Mouse (Mus musculus) myocyte (in vitro differentiated cells): ENCODE data around the gene Smco3. TPM values are rescaled to one million over a fixed set of nuclear protein-coding genes. Genes with fewer than 3 reads are reported as not detected.

ENCODE experiments used
- H3K27me3 ChIP-seq: one replicate; pipeline ENCODE4 v1.6.1; 2011; ENCODE audit not compliant: control insufficient read depth, insufficient read depth, insufficient read length
- H3K36me3 ChIP-seq: one replicate; pipeline ENCODE4 v1.6.1; 2011; ENCODE audit not compliant: control insufficient read depth, insufficient read depth
- H3K4me2 ChIP-seq: one replicate; pipeline ENCODE4 v1.6.1; 2011; ENCODE audit warnings: low read depth, control low read depth
- H3K4me3 ChIP-seq: one replicate; pipeline ENCODE4 v1.5.1; 2011; ENCODE audit warnings: mild to moderate bottlenecking, control low read depth, moderate library complexity
- H3K79me2 ChIP-seq: one replicate; pipeline ENCODE4 v1.6.1; 2011; ENCODE audit not compliant: control insufficient read depth, insufficient read depth
- H3ac ChIP-seq: one replicate; pipeline ENCODE4 v1.6.1; 2011; ENCODE audit not compliant: control insufficient read depth, insufficient read length
- CEBPB ChIP-seq: IDR thresholded peaks from 2 replicates; pipeline ENCODE4 v1.6.1; 2011; ENCODE audit warnings: mild to moderate bottlenecking, moderate library complexity; ENCODE audit not compliant: poor library complexity, insufficient read depth, severe bottlenecking
- E2F4 ChIP-seq: IDR thresholded peaks from one replicate; pipeline ENCODE4 v1.6.1; 2011; ENCODE audit warnings: mild to moderate bottlenecking, control low read depth, moderate library complexity; ENCODE audit not compliant: insufficient read depth
- MAX ChIP-seq: IDR thresholded peaks from one replicate; pipeline ENCODE4 v1.6.1; 2011; ENCODE audit warnings: low read depth, mild to moderate bottlenecking, control low read depth
- MYOD1 ChIP-seq, 3 experiments: IDR thresholded peaks; one replicate each; pipeline ENCODE4 v1.6.1; 2011; ENCODE audit warnings: control low read depth in 2 of 3, low read depth in 2 of 3, mild to moderate bottlenecking in 2 of 3, moderate library complexity in 1 of 3; ENCODE audit not compliant: insufficient read length in 2 of 3, control insufficient read depth in 1 of 3
- MYOG ChIP-seq, 3 experiments: IDR thresholded peaks; one replicate each; pipeline ENCODE4 v1.6.1; 2011; ENCODE audit warnings: control low read depth in 2 of 3, low read depth in 2 of 3, mild to moderate bottlenecking in 2 of 3; ENCODE audit not compliant: insufficient read length in 2 of 3, control insufficient read depth in 1 of 3, insufficient read depth in 1 of 3
- POLR2A ChIP-seq: IDR thresholded peaks from one replicate; pipeline ENCODE4 v1.6.1; 2011; ENCODE audit warnings: low read depth, mild to moderate bottlenecking, control low read depth, moderate library complexity; ENCODE audit not compliant: insufficient read length
- POLR2AphosphoS2 ChIP-seq: IDR thresholded peaks from one replicate; pipeline ENCODE4 v1.6.1; 2011; ENCODE audit warnings: low read depth, control low read depth; ENCODE audit not compliant: insufficient read length
- REST ChIP-seq: IDR thresholded peaks from one replicate; pipeline ENCODE4 v1.6.1; 2011; ENCODE audit warnings: mild to moderate bottlenecking, control low read depth, moderate library complexity; ENCODE audit not compliant: insufficient read depth, insufficient read length
- SRF ChIP-seq: IDR thresholded peaks from one replicate; pipeline ENCODE4 v1.6.1; 2011; ENCODE audit warnings: low read depth; ENCODE audit not compliant: control insufficient read depth, insufficient read length
- TCF12 ChIP-seq: IDR thresholded peaks from one replicate; pipeline ENCODE4 v1.6.1; 2011; ENCODE audit warnings: mild to moderate bottlenecking, control low read depth; ENCODE audit not compliant: poor library complexity, insufficient read depth, severe bottlenecking
- TCF3 ChIP-seq: IDR thresholded peaks from one replicate; pipeline ENCODE4 v1.6.1; 2011; ENCODE audit warnings: low read depth, control low read depth; ENCODE audit not compliant: insufficient read length
- USF1 ChIP-seq: IDR thresholded peaks from one replicate; pipeline ENCODE4 v1.6.1; 2011; ENCODE audit warnings: low read depth, mild to moderate bottlenecking, control low read depth, moderate library complexity
- polyA plus RNA-seq: library from polyadenylated mRNA; unstranded; fragments of >200 nt; fragmentation: generic; extraction: Trizol; gene quantifications from one replicate; pipeline ENCODE4 v1.2.1, GENCODE M21; 2012; ENCODE audit warnings: missing spikeins

Smco3 gene
- polyA plus RNA-seq, 1 experiment = 0.12 TPM

GRCm38 (mm10) chr6:136852762-136853161 lies 17.5 kb upstream of the Smco3 start:
- Histone ChIP-seq H3K4me2 (no peak overlapping the region), H3ac (no peak overlapping the region)

GRCm38 (mm10) chr6:136852348-136852747 lies 17.1 kb upstream of the Smco3 start:
- no peaks in the 10 kb centered on the region for H3K79me2 ChIP-seq
- no peaks in the 10 kb centered on the region for H3K36me3 ChIP-seq
- H3K4me3 ChIP-seq = no peak overlapping the region
- H3K27me3 ChIP-seq = no peaks in the 10 kb centered on the region
- TF ChIP-seq REST (no peak), MAX (no peak), TCF3 (no peak), CEBPB (no peak), USF1 (no peak), POLR2A (no peak), SRF (no peak), POLR2AphosphoS2 (no peak), MYOG (IDR thresholded peaks at IDR 0.05; ENCODE audit: control insufficient read depth in 1 of 3, insufficient read depth in 1 of 3, insufficient read length in 2 of 3, low read depth in 2 of 3) (no peak), MYOD1 (IDR thresholded peaks at IDR 0.05; ENCODE audit: control insufficient read depth in 1 of 3, insufficient read length in 2 of 3, low read depth in 2 of 3) (no peak), TCF12 (no peak), E2F4 (no peak)
- no peak overlapping the region for H3K4me2 ChIP-seq
- no peak overlapping the region for H3ac ChIP-seq

More at GRCm38 (mm10) chr6:136852762-136853161, 17.5 kb upstream of the Smco3 start:
- no peaks in the 10 kb centered on the region for H3K79me2 ChIP-seq
- H3K27me3 ChIP-seq = no peaks in the 10 kb centered on the region
- no peaks in the 10 kb centered on the region for H3K36me3 ChIP-seq
- no peak overlapping the region for H3K4me3 ChIP-seq
- TF ChIP-seq MYOG (IDR thresholded peaks at IDR 0.05; ENCODE audit: control insufficient read depth in 1 of 3, insufficient read depth in 1 of 3, insufficient read length in 2 of 3, low read depth in 2 of 3) (no peak), TCF3 (no peak), MAX (no peak), USF1 (no peak), POLR2AphosphoS2 (no peak), MYOD1 (IDR thresholded peaks at IDR 0.05; ENCODE audit: control insufficient read depth in 1 of 3, insufficient read length in 2 of 3, low read depth in 2 of 3) (no peak), REST (no peak), TCF12 (no peak), CEBPB (no peak), POLR2A (no peak), SRF (no peak), E2F4 (no peak)

GRCm38 (mm10) chr6:136850267-136850666 lies 15.0 kb upstream of the Smco3 start:
- no peaks in the 10 kb centered on the region for H3K36me3 ChIP-seq
- H3ac ChIP-seq = no peak overlapping the region
- H3K27me3 ChIP-seq = no peaks in the 10 kb centered on the region
- TF ChIP-seq E2F4 = no peak
- no peak for TF ChIP-seq REST
- no peak for TF ChIP-seq MYOD1 (IDR thresholded peaks at IDR 0.05; ENCODE audit: control insufficient read depth in 1 of 3, insufficient read length in 2 of 3, low read depth in 2 of 3)
- TF ChIP-seq TCF12 = no peak
- TF ChIP-seq CEBPB = no peak
- no peak for TF ChIP-seq POLR2AphosphoS2
- TF ChIP-seq USF1 = no peak
- TF ChIP-seq TCF3 = no peak
- no peak for TF ChIP-seq MYOG (IDR thresholded peaks at IDR 0.05; ENCODE audit: control insufficient read depth in 1 of 3, insufficient read depth in 1 of 3, insufficient read length in 2 of 3, low read depth in 2 of 3)
- TF ChIP-seq POLR2A = no peak
- no peak for TF ChIP-seq MAX
- no peak for TF ChIP-seq SRF
- H3K4me2 ChIP-seq = no peak overlapping the region
- no peaks in the 10 kb centered on the region for H3K79me2 ChIP-seq
- H3K4me3 ChIP-seq = no peak overlapping the region

DNA sequence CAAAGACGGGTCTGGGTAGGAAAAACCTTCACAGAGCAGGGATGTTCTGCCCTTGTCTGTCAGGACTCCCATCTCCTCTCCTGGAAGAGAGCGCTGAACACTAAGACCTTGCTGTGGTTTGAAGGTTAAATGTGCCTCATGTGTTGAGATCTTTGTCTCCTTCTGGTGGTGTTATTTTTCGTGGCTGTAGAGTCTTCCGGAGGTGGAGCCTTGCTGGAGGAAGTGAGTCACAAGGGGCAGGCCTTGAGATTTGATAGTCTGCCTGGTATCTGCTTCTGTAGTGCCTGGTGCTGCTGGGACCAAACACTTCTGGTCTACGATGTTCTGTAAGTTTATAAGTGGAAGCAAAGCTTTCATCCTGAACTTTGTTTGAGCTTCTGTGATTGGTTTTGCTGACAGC lies 13.7 kb upstream of the Smco3 start:
- Histone ChIP-seq H3K79me2 (no peaks in the 10 kb centered on the region), H3K4me3 (no peak overlapping the region), H3K36me3 (no peaks in the 10 kb centered on the region), H3K4me2 (no peak overlapping the region), H3ac (no peak overlapping the region), H3K27me3 (no peaks in the 10 kb centered on the region)
- TF ChIP-seq POLR2A (no peak), CEBPB (no peak), MYOD1 (IDR thresholded peaks at IDR 0.05; ENCODE audit: control insufficient read depth in 1 of 3, insufficient read length in 2 of 3, low read depth in 2 of 3) (no peak), POLR2AphosphoS2 (no peak), TCF12 (no peak), SRF (no peak), E2F4 (no peak)

DNA sequence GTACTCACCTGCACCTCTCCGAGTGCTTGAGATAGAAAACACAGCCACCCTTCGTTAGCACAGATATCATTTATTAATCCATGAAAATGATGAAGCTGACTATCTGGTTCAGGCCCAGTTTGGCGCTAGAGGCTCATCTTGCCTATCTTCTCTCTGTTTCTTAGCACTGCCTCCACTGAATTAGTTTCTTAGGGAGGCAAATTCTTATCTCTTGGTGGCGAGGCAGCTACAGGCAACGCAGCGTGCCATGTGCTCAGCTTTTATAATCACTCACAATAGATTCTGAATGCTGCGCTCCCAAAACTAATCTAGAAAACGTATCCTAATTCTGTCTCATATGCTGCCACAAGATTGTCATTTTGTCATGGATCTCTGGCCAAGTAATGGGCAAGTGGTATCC lies 13.1 kb upstream of the Smco3 start:
- TF ChIP-seq MYOD1 (IDR thresholded peaks at IDR 0.05; ENCODE audit: control insufficient read depth in 1 of 3, insufficient read length in 2 of 3, low read depth in 2 of 3) = no peak
- TF ChIP-seq REST = no peak
- no peak for TF ChIP-seq POLR2A
- TF ChIP-seq POLR2AphosphoS2 = no peak
- TF ChIP-seq SRF = no peak
- no peak for TF ChIP-seq MYOG (IDR thresholded peaks at IDR 0.05; ENCODE audit: control insufficient read depth in 1 of 3, insufficient read depth in 1 of 3, insufficient read length in 2 of 3, low read depth in 2 of 3)
- no peak for TF ChIP-seq MAX
- no peak for TF ChIP-seq TCF12
- TF ChIP-seq CEBPB = no peak
- no peak for TF ChIP-seq TCF3
- no peak for TF ChIP-seq E2F4
- TF ChIP-seq USF1 = no peak
- Histone ChIP-seq H3K79me2 (no peaks in the 10 kb centered on the region), H3K36me3 (no peaks in the 10 kb centered on the region), H3ac (no peak overlapping the region), H3K4me3 (no peak overlapping the region), H3K27me3 (no peaks in the 10 kb centered on the region), H3K4me2 (no peak overlapping the region)
